Mouse (Mus musculus) erythroblast, embryonic 14.5 days (primary cell): ENCODE data around the gene Tmem238l. TPM values are rescaled to one million over a fixed set of nuclear protein-coding genes. Genes with fewer than 3 reads are reported as not detected.

ENCODE experiments used
- H3K27me3 ChIP-seq: 2 replicates; pipeline ENCODE4 v1.6.1; 2012; ENCODE audit warnings: inconsistent platforms; ENCODE audit not compliant: control insufficient read depth
- H3K36me3 ChIP-seq: 2 replicates; pipeline ENCODE4 v1.6.1; 2012; ENCODE audit warnings: mild to moderate bottlenecking, inconsistent platforms; ENCODE audit not compliant: control insufficient read depth
- H3K4me1 ChIP-seq: 2 replicates; pipeline ENCODE4 v1.6.1; 2012; ENCODE audit warnings: inconsistent platforms; ENCODE audit not compliant: control insufficient read depth
- H3K4me3 ChIP-seq: replicated peaks from 2 replicates; pipeline ENCODE3; 2012; ENCODE audit warnings: moderate library complexity, mild to moderate bottlenecking, inconsistent platforms
- H3K9me3 ChIP-seq: 2 replicates; pipeline ENCODE4 v1.6.1; 2012; ENCODE audit warnings: low read length, inconsistent platforms, mixed read lengths; ENCODE audit not compliant: control insufficient read depth
- GATA1 ChIP-seq: IDR thresholded peaks from 2 replicates; pipeline ENCODE4 v1.6.1; 2012; ENCODE audit warnings: low read length, inconsistent platforms, mixed read lengths
- TAL1 ChIP-seq: IDR thresholded peaks from 3 replicates; pipeline ENCODE4 v1.6.1; 2012; ENCODE audit warnings: low read length, inconsistent platforms, mixed read lengths
- polyA plus RNA-seq: library from polyadenylated mRNA; stranded (reverse); fragments of >175 nt; gene quantifications from 2 replicates; pipeline ENCODE4 v1.2.3, GENCODE M21; 2012

Tmem238l gene
- polyA plus RNA-seq, 1 experiment = not detected

- no peaks in the 10 kb centered on the region for H3K36me3 ChIP-seq
- H3K9me3 ChIP-seq = no peaks in the 10 kb centered on the region
- no peaks in the 10 kb centered on the region for H3K27me3 ChIP-seq
- H3K4me3 ChIP-seq = no peak overlapping the region
- TF ChIP-seq TAL1 (no peak), GATA1 (no peak)
- no peaks in the 10 kb centered on the region for H3K4me1 ChIP-seq
Observed at GRCm38 (mm10) chr11:66968575-66968974, 12.1 kb downstream of the Tmem238l start.

- Histone ChIP-seq H3K36me3 (no peaks in the 10 kb centered on the region), H3K27me3 (no peaks in the 10 kb centered on the region), H3K9me3 (no peaks in the 10 kb centered on the region), H3K4me1 (no peaks in the 10 kb centered on the region), H3K4me3 (no peak overlapping the region)
- TF ChIP-seq GATA1 (no peak), TAL1 (no peak)
Observed at GRCm38 (mm10) chr11:66973507-66973906, 17.1 kb downstream of the Tmem238l start.

- H3K36me3 ChIP-seq = no peaks in the 10 kb centered on the region
- H3K27me3 ChIP-seq = no peaks in the 10 kb centered on the region
- TF ChIP-seq TAL1 = no peak
- TF ChIP-seq GATA1 = no peak
- H3K4me1 ChIP-seq = no peaks in the 10 kb centered on the region
- no peaks in the 10 kb centered on the region for H3K9me3 ChIP-seq
- H3K4me3 ChIP-seq = no peak overlapping the region
Observed at GRCm38 (mm10) chr11:66975606-66976330, 19.3 kb downstream of the Tmem238l start.

GRCm38 (mm10) chr11:66981336-66982115 lies 25.1 kb downstream of the Tmem238l start:
- Histone ChIP-seq H3K27me3 (peaks cover 15% of the 10 kb centered on the region), H3K4me1 (no peaks in the 10 kb centered on the region; the same call in 1 of the 2 replicates), H3K36me3 (no peaks in the 10 kb centered on the region), H3K9me3 (no peaks in the 10 kb centered on the region), H3K4me3 (no peak overlapping the region)
- TF ChIP-seq TAL1 (no peak), GATA1 (no peak)

GRCm38 (mm10) chr11:66982794-66983193 lies 26.4 kb downstream of the Tmem238l start:
- H3K36me3 ChIP-seq = no peaks in the 10 kb centered on the region
- no peak overlapping the region for H3K4me3 ChIP-seq
- H3K27me3 ChIP-seq = peaks cover 15% of the 10 kb centered on the region
- TF ChIP-seq TAL1 = no peak
- no peak for TF ChIP-seq GATA1
- no peaks in the 10 kb centered on the region for H3K9me3 ChIP-seq
- no peaks in the 10 kb centered on the region; the same call in 1 of the 2 replicates for H3K4me1 ChIP-seq

GRCm38 (mm10) chr11:66983422-66984164 lies 27.2 kb downstream of the Tmem238l start:
- no peaks in the 10 kb centered on the region for H3K36me3 ChIP-seq
- no peak overlapping the region for H3K4me3 ChIP-seq
- no peaks in the 10 kb centered on the region for H3K9me3 ChIP-seq
- H3K4me1 ChIP-seq = no peaks in the 10 kb centered on the region; the same call in 1 of the 2 replicates
- TF ChIP-seq GATA1 (no peak), TAL1 (no peak)
- H3K27me3 ChIP-seq = peaks cover 15% of the 10 kb centered on the region

GRCm38 (mm10) chr11:66984165-66985135 lies 28.0 kb downstream of the Tmem238l start:
- Histone ChIP-seq H3K27me3 (peaks cover 15% of the 10 kb centered on the region), H3K4me3 (peak overlapping the region; percentile 52), H3K9me3 (no peaks in the 10 kb centered on the region), H3K36me3 (no peaks in the 10 kb centered on the region), H3K4me1 (no peaks in the 10 kb centered on the region; the same call in 1 of the 2 replicates)
- TF ChIP-seq GATA1 (no peak), TAL1 (no peak)

- peak overlapping the region; percentile 52 for H3K4me3 ChIP-seq
- no peaks in the 10 kb centered on the region; the same call in 1 of the 2 replicates for H3K4me1 ChIP-seq
- no peak for TF ChIP-seq TAL1
- no peak for TF ChIP-seq GATA1
- H3K9me3 ChIP-seq = no peaks in the 10 kb centered on the region
- no peaks in the 10 kb centered on the region for H3K36me3 ChIP-seq
- H3K27me3 ChIP-seq = peaks cover 15% of the 10 kb centered on the region
Observed at GRCm38 (mm10) chr11:66985136-66985702, 28.8 kb downstream of the Tmem238l start.
